Mouse (Mus musculus): ENCODE measurements around the gene Lnpep.

Gene Lnpep

GRCm38 (mm10) chr17:17491622-17492001 lies 133.2 kb downstream of the Lnpep start:
- no peak for DNase-seq (ENCODE audit: low spot score)

DNA sequence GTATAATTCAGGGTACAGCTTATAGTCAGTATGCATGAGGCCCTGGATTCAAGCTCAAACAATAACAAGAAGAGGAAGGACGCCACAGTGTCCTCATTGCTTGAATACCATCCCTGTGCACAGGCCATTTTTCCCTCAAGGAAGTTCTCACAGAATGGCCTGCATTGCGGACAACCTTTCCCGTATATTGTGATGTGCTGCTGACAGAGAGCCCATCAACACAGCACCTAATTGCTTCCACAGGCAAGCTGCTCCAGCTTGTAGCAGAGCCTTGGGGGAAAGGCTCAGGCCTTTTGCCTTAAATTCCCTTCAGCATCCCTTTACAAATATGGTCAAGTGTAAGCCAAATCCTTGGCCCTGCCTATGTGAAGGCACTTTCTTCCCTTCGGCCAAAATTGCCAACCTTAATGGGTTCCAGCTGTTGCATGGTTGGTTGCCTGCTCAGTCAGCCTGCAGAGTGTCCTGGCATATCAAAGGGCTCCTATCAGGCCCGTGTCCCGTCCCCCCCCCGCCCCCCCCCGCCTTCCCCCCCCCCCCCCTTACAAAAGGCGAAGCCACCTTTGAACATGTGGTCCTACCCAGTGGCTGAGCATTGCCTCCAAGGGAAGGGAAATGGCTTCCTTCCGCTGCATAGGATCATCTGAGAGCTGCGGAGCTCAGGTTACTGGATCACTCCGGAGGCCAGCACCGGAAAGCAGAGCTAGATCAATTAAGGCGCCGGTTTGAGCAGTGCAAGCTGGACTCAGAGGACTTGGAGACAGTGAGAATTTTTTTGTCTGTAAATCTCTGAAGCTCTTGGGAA lies 133.8 kb downstream of the Lnpep start:
- no peak for DNase-seq (ENCODE audit: low spot score)

- DNase-seq (ENCODE audit: low spot score), result no peak
Observed at GRCm38 (mm10) chr17:17485789-17486188, 139.1 kb downstream of the Lnpep start.
